Mouse (Mus musculus): ENCODE measurements at regions not wholly inside any gene's neighbourhood (a gene's known extent, or its start where the extent isn't known, plus 50 kb on each side); places are given as distances from the start of the nearest gene placed in this dataset.

- no peak for ATAC-seq (replicated peaks; ENCODE audit: poor library complexity, severe bottlenecking)
These were observed 451.7 kb downstream of the Sox2 start for GRCm38 (mm10) chr3:35101951-35102350.

GRCm38 (mm10) chr3:35102715-35103591 lies 452.7 kb downstream of the Sox2 start:
- ATAC-seq (replicated peaks; ENCODE audit: poor library complexity, severe bottlenecking), result peak; percentile 50; the same call in 1 of the 2 replicates

GRCm38 (mm10) chr3:35104884-35105283 lies 454.7 kb downstream of the Sox2 start:
- ATAC-seq (replicated peaks; ENCODE audit: poor library complexity, severe bottlenecking), result no peak

GRCm38 (mm10) chr3:35106097-35106496 lies 455.9 kb downstream of the Sox2 start:
- ATAC-seq (replicated peaks; ENCODE audit: poor library complexity, severe bottlenecking), result no peak

- ATAC-seq (replicated peaks; ENCODE audit: poor library complexity, severe bottlenecking), result no peak
These were observed 483.3 kb downstream of the Sox2 start for GRCm38 (mm10) chr3:35133477-35133876.

- no peak for ATAC-seq (replicated peaks; ENCODE audit: poor library complexity, severe bottlenecking)
These were observed 491.5 kb downstream of the Sox2 start for GRCm38 (mm10) chr3:35141500-35142220.

- no peak for ATAC-seq (replicated peaks; ENCODE audit: poor library complexity, severe bottlenecking)
These were observed 492.5 kb downstream of the Sox2 start for GRCm38 (mm10) chr3:35142683-35143082.

GRCm38 (mm10) chr3:35145569-35145968 lies 495.4 kb downstream of the Sox2 start:
- ATAC-seq (replicated peaks; ENCODE audit: poor library complexity, severe bottlenecking), result no peak

- ATAC-seq (replicated peaks; ENCODE audit: poor library complexity, severe bottlenecking), result no peak
These were observed 496.5 kb downstream of the Sox2 start for GRCm38 (mm10) chr3:35146681-35147080.

GRCm38 (mm10) chr3:35149251-35149691 lies 499.1 kb downstream of the Sox2 start:
- no peak for ATAC-seq (replicated peaks; ENCODE audit: poor library complexity, severe bottlenecking)

- no peak for ATAC-seq (replicated peaks; ENCODE audit: poor library complexity, severe bottlenecking)
These were observed 502.0 kb downstream of the Sox2 start for GRCm38 (mm10) chr3:35152191-35152590.

- ATAC-seq (replicated peaks; ENCODE audit: poor library complexity, severe bottlenecking), result no peak
These were observed 504.1 kb downstream of the Sox2 start for GRCm38 (mm10) chr3:35154266-35154665.

GRCm38 (mm10) chr3:35168676-35169075 lies 518.5 kb downstream of the Sox2 start:
- ATAC-seq (replicated peaks; ENCODE audit: poor library complexity, severe bottlenecking), result no peak

- no peak for ATAC-seq (replicated peaks; ENCODE audit: poor library complexity, severe bottlenecking)
These were observed 528.7 kb downstream of the Sox2 start for GRCm38 (mm10) chr3:35178759-35179440.

GRCm38 (mm10) chr3:35208526-35208925 lies 545.4 kb upstream of the Atp11b start:
- no peak for ATAC-seq (replicated peaks; ENCODE audit: poor library complexity, severe bottlenecking)

GRCm38 (mm10) chr3:35219394-35219793 lies 534.5 kb upstream of the Atp11b start:
- ATAC-seq (replicated peaks; ENCODE audit: poor library complexity, severe bottlenecking), result no peak

GRCm38 (mm10) chr3:35221183-35221582 lies 532.7 kb upstream of the Atp11b start:
- ATAC-seq (replicated peaks; ENCODE audit: poor library complexity, severe bottlenecking), result no peak

- no peak for ATAC-seq (replicated peaks; ENCODE audit: poor library complexity, severe bottlenecking)
These were observed 531.7 kb upstream of the Atp11b start for GRCm38 (mm10) chr3:35222251-35222650.

- no peak for ATAC-seq (replicated peaks; ENCODE audit: poor library complexity, severe bottlenecking)
These were observed 528.7 kb upstream of the Atp11b start for GRCm38 (mm10) chr3:35225051-35225701.

GRCm38 (mm10) chr3:35225774-35226365 lies 528.0 kb upstream of the Atp11b start:
- no peak for ATAC-seq (replicated peaks; ENCODE audit: poor library complexity, severe bottlenecking)
